Mouse (Mus musculus): ENCODE measurements around the gene Nsrp1. TPM values are rescaled to one million over a fixed set of nuclear protein-coding genes. Genes with fewer than 3 reads are reported as not detected.
"Not testable (repeated sequence)": the region's sequence is repeated elsewhere in the genome, so short reads cannot be mapped to it uniquely, and the experiment has no call there.

Gene Nsrp1
- polyA plus RNA-seq, 1 experiment from 2014 or later, result 57.0 TPM

- Histone ChIP-seq H3K4me3 (replicated peaks; ENCODE audit: low read length) (peak overlapping the region; percentile 94), H3K4me2 (ENCODE audit: low read depth, low read length) (peak overlapping the region; percentile 91), H3K9ac (ENCODE audit: low read length) (peak overlapping the region; percentile 88)
- WGBS, result 68% methylated on average over 4 of the region's 4 CpGs
- not testable (repeated sequence) for H3K9me3 ChIP-seq (replicated peaks; ENCODE audit: control insufficient read depth, low read length); H3K36me3 ChIP-seq (ENCODE audit: control insufficient read depth, insufficient read depth, low read length); H3K4me1 ChIP-seq (ENCODE audit: control insufficient read depth, insufficient read depth, low read length); ATAC-seq (ENCODE audit: insufficient read depth, low FRiP score); H3K27ac ChIP-seq (ENCODE audit: low read length); H3K27me3 ChIP-seq (ENCODE audit: control insufficient read depth, insufficient read depth, low read length)
These were observed 904 bp downstream of the Nsrp1 start for GRCm38 (mm10) chr11:77077331-77077730.

GRCm38 (mm10) chr11:77070721-77071120 is 7.5 kb downstream of the Nsrp1 start:
- Histone ChIP-seq H3K36me3 (ENCODE audit: control insufficient read depth, insufficient read depth, low read length) (peaks cover 7% of the 10 kb centered on the region; the same call in 1 of the 2 replicates), H3K4me2 (ENCODE audit: low read depth, low read length) (no peak overlapping the region), H3K9me3 (replicated peaks; ENCODE audit: control insufficient read depth, low read length) (no peaks in the 10 kb centered on the region), H3K4me3 (replicated peaks; ENCODE audit: low read length) (no peak overlapping the region), H3K27me3 (ENCODE audit: control insufficient read depth, insufficient read depth, low read length) (no peaks in the 10 kb centered on the region), H3K9ac (ENCODE audit: low read length) (no peak overlapping the region), H3K4me1 (ENCODE audit: control insufficient read depth, insufficient read depth, low read length) (no peaks in the 10 kb centered on the region), H3K27ac (ENCODE audit: low read length) (no peak overlapping the region)
- 61% methylated on average over 4 of the region's 4 CpGs for WGBS
- ATAC-seq (ENCODE audit: insufficient read depth, low FRiP score), result no peak

- WGBS, result 64% methylated on average over 4 of the region's 4 CpGs
- H3K27ac ChIP-seq (ENCODE audit: low read length), result no peak overlapping the region
- no peak overlapping the region for H3K4me3 ChIP-seq (replicated peaks; ENCODE audit: low read length)
- H3K9me3 ChIP-seq (replicated peaks; ENCODE audit: control insufficient read depth, low read length), result no peaks in the 10 kb centered on the region
- H3K27me3 ChIP-seq (ENCODE audit: control insufficient read depth, insufficient read depth, low read length), result no peaks in the 10 kb centered on the region
- H3K4me1 ChIP-seq (ENCODE audit: control insufficient read depth, insufficient read depth, low read length), result peaks cover 4% of the 10 kb centered on the region; the same call in 1 of the 2 replicates
- ATAC-seq (ENCODE audit: insufficient read depth, low FRiP score), result no peak
- 0 out of 2 replicates have a peak, but pooled peaks cover 7% of the 10 kb centered on the region for H3K36me3 ChIP-seq (ENCODE audit: control insufficient read depth, insufficient read depth, low read length)
- H3K4me2 ChIP-seq (ENCODE audit: low read depth, low read length), result no peak overlapping the region
- H3K9ac ChIP-seq (ENCODE audit: low read length), result no peak overlapping the region
These were observed 9.4 kb downstream of the Nsrp1 start for GRCm38 (mm10) chr11:77068825-77069224.

GRCm38 (mm10) chr11:77063406-77063805 is 14.8 kb downstream of the Nsrp1 start:
- Histone ChIP-seq H3K27ac (ENCODE audit: low read length) (no peak overlapping the region), H3K36me3 (ENCODE audit: control insufficient read depth, insufficient read depth, low read length) (0 out of 2 replicates have a peak, but pooled peaks cover 3% of the 10 kb centered on the region), H3K4me2 (ENCODE audit: low read depth, low read length) (no peak overlapping the region), H3K4me1 (ENCODE audit: control insufficient read depth, insufficient read depth, low read length) (peaks cover 4% of the 10 kb centered on the region; the same call in 1 of the 2 replicates), H3K4me3 (replicated peaks; ENCODE audit: low read length) (no peak overlapping the region), H3K9ac (ENCODE audit: low read length) (no peak overlapping the region), H3K27me3 (ENCODE audit: control insufficient read depth, insufficient read depth, low read length) (no peaks in the 10 kb centered on the region), H3K9me3 (replicated peaks; ENCODE audit: control insufficient read depth, low read length) (no peaks in the 10 kb centered on the region)
- WGBS, result 88% methylated on average over 2 of the region's 2 CpGs
- no peak for ATAC-seq (ENCODE audit: insufficient read depth, low FRiP score)

GRCm38 (mm10) chr11:77061951-77062350 is 16.3 kb downstream of the Nsrp1 start:
- H3K9ac ChIP-seq (ENCODE audit: low read length), result no peak overlapping the region
- WGBS, result 58% methylated on average over 5 of the region's 5 CpGs
- 0 out of 2 replicates have a peak, but pooled peaks cover 3% of the 10 kb centered on the region for H3K36me3 ChIP-seq (ENCODE audit: control insufficient read depth, insufficient read depth, low read length)
- H3K4me1 ChIP-seq (ENCODE audit: control insufficient read depth, insufficient read depth, low read length), result peaks cover 4% of the 10 kb centered on the region; the same call in 1 of the 2 replicates
- no peaks in the 10 kb centered on the region for H3K9me3 ChIP-seq (replicated peaks; ENCODE audit: control insufficient read depth, low read length)
- no peak overlapping the region for H3K4me3 ChIP-seq (replicated peaks; ENCODE audit: low read length)
- H3K27ac ChIP-seq (ENCODE audit: low read length), result no peak overlapping the region
- no peak overlapping the region for H3K4me2 ChIP-seq (ENCODE audit: low read depth, low read length)
- ATAC-seq (ENCODE audit: insufficient read depth, low FRiP score), result no peak
- H3K27me3 ChIP-seq (ENCODE audit: control insufficient read depth, insufficient read depth, low read length), result no peaks in the 10 kb centered on the region

- H3K4me3 ChIP-seq (replicated peaks; ENCODE audit: low read length), result no peak overlapping the region
- no peak overlapping the region for H3K9ac ChIP-seq (ENCODE audit: low read length)
- no peaks in the 10 kb centered on the region for H3K36me3 ChIP-seq (ENCODE audit: control insufficient read depth, insufficient read depth, low read length)
- no peaks in the 10 kb centered on the region for H3K9me3 ChIP-seq (replicated peaks; ENCODE audit: control insufficient read depth, low read length)
- H3K27ac ChIP-seq (ENCODE audit: low read length), result no peak overlapping the region
- 74% methylated on average over 2 of the region's 2 CpGs for WGBS
- H3K4me1 ChIP-seq (ENCODE audit: control insufficient read depth, insufficient read depth, low read length), result no peaks in the 10 kb centered on the region
- ATAC-seq (ENCODE audit: insufficient read depth, low FRiP score), result no peak
- H3K27me3 ChIP-seq (ENCODE audit: control insufficient read depth, insufficient read depth, low read length), result no peaks in the 10 kb centered on the region
- no peak overlapping the region for H3K4me2 ChIP-seq (ENCODE audit: low read depth, low read length)
These were observed 35.4 kb downstream of the Nsrp1 start for GRCm38 (mm10) chr11:77042816-77043215.

GRCm38 (mm10) chr11:77041891-77042290 is 36.3 kb downstream of the Nsrp1 start:
- no peak overlapping the region for H3K4me3 ChIP-seq (replicated peaks; ENCODE audit: low read length)
- no peak overlapping the region for H3K9ac ChIP-seq (ENCODE audit: low read length)
- H3K27me3 ChIP-seq (ENCODE audit: control insufficient read depth, insufficient read depth, low read length), result no peaks in the 10 kb centered on the region
- no peak for ATAC-seq (ENCODE audit: insufficient read depth, low FRiP score)
- H3K36me3 ChIP-seq (ENCODE audit: control insufficient read depth, insufficient read depth, low read length), result no peaks in the 10 kb centered on the region
- H3K27ac ChIP-seq (ENCODE audit: low read length), result no peak overlapping the region
- no peaks in the 10 kb centered on the region for H3K4me1 ChIP-seq (ENCODE audit: control insufficient read depth, insufficient read depth, low read length)
- no peaks in the 10 kb centered on the region for H3K9me3 ChIP-seq (replicated peaks; ENCODE audit: control insufficient read depth, low read length)
- 87% methylated on average over 4 of the region's 4 CpGs for WGBS
- no peak overlapping the region for H3K4me2 ChIP-seq (ENCODE audit: low read depth, low read length)

- ATAC-seq (ENCODE audit: insufficient read depth, low FRiP score), result no peak
- H3K4me2 ChIP-seq (ENCODE audit: low read depth, low read length), result no peak overlapping the region
- no peaks in the 10 kb centered on the region for H3K9me3 ChIP-seq (replicated peaks; ENCODE audit: control insufficient read depth, low read length)
- no peak overlapping the region for H3K9ac ChIP-seq (ENCODE audit: low read length)
- H3K27ac ChIP-seq (ENCODE audit: low read length), result no peak overlapping the region
- WGBS, result 73% methylated on average over 14 of the region's 14 CpGs
- H3K4me3 ChIP-seq (replicated peaks; ENCODE audit: low read length), result no peak overlapping the region
- H3K27me3 ChIP-seq (ENCODE audit: control insufficient read depth, insufficient read depth, low read length), result no peaks in the 10 kb centered on the region
- no peaks in the 10 kb centered on the region for H3K4me1 ChIP-seq (ENCODE audit: control insufficient read depth, insufficient read depth, low read length)
- no peaks in the 10 kb centered on the region for H3K36me3 ChIP-seq (ENCODE audit: control insufficient read depth, insufficient read depth, low read length)
These were observed 46.9 kb downstream of the Nsrp1 start for GRCm38 (mm10) chr11:77031151-77031934.

GRCm38 (mm10) chr11:77028157-77028556 is 50.1 kb downstream of the Nsrp1 start:
- no peaks in the 10 kb centered on the region for H3K36me3 ChIP-seq (ENCODE audit: control insufficient read depth, insufficient read depth, low read length)
- ATAC-seq (ENCODE audit: insufficient read depth, low FRiP score), result no peak

More at GRCm38 (mm10) chr11:77028157-77028556, 50.1 kb downstream of the Nsrp1 start:
- no peaks in the 10 kb centered on the region for H3K4me1 ChIP-seq (ENCODE audit: control insufficient read depth, insufficient read depth, low read length)
- H3K27me3 ChIP-seq (ENCODE audit: control insufficient read depth, insufficient read depth, low read length), result no peaks in the 10 kb centered on the region
- H3K4me3 ChIP-seq (replicated peaks; ENCODE audit: low read length), result no peak overlapping the region
- no peak overlapping the region for H3K27ac ChIP-seq (ENCODE audit: low read length)
- no peaks in the 10 kb centered on the region for H3K9me3 ChIP-seq (replicated peaks; ENCODE audit: control insufficient read depth, low read length)
- 90% methylated on average over 3 of the region's 3 CpGs for WGBS
- H3K9ac ChIP-seq (ENCODE audit: low read length), result no peak overlapping the region
- no peak overlapping the region for H3K4me2 ChIP-seq (ENCODE audit: low read depth, low read length)

Measured in stomach, embryonic 16.5 days (tissue).